Comparison of ENCODE assay signal across 8 mouse cellular contexts in genomic region chr1:151754028-151754489, GRCm38 (mm10). TPM values are rescaled to one million over a fixed set of nuclear protein-coding genes. Genes with fewer than 3 reads are reported as not detected.
DNase-seq lines count a peak whose midpoint lies in the region; ATAC-seq lines count a peak whose summit lies in the region.

No protein-coding gene starts in this region.

- WGBS in forebrain, embryonic 10.5 days, result 82% methylated on average over 10 of the region's 10 CpGs

- H3K9me3 ChIP-seq in forebrain, embryonic 10.5 days, result no peaks in the 10 kb centered on the region

- ATAC-seq in megakaryocyte-erythroid progenitor cell, adult 5-6 weeks (replicated peaks; ENCODE audit: low FRiP score, low TSS enrichment, poor library complexity, severe bottlenecking), result peak; percentile 24; the same call in 1 of the 2 replicates

- peak overlapping the region; percentile 81 for H3K4me3 ChIP-seq in forebrain, embryonic 10.5 days

- H3K27me3 ChIP-seq in forebrain, embryonic 10.5 days (ENCODE audit: poor library complexity, severe bottlenecking), result no peaks in the 10 kb centered on the region

- H3K36me3 ChIP-seq in forebrain, embryonic 10.5 days (replicated peaks), result no peaks in the 10 kb centered on the region

- peaks cover 27% of the 10 kb centered on the region for H3K4me1 ChIP-seq in forebrain, embryonic 10.5 days

- peak; percentile 22 for DNase-seq in cerebellum, adult 8-10 months
- no peak for DNase-seq in cerebellum, adult 11 months
- peak; percentile 42 for DNase-seq in CD4-positive helper T cell, adult 2 months (ENCODE audit: low read depth, low spot score)
- no peak for DNase-seq in forebrain, embryonic 10.5 days (ENCODE audit: extremely low spot score, low spot score)
- peak; percentile 22 to 27 for DNase-seq in kidney, adult 8-10 months
- peak; percentile 39 for DNase-seq in thymus, postnatal 4 days
- DNase-seq in left cerebral cortex, adult 8-10 months (ENCODE audit: low spot score in 2 of 2), result no peak

- H3K27ac ChIP-seq in forebrain, embryonic 10.5 days, result peak overlapping the region; percentile 89; the same call in 1 of the 2 replicates

RNA-seq across cellular contexts. Expression of gene Edem3, which starts 1.1 kb away (rescaled TPM):
- 14.4 and 14.8 TPM in 2 replicates for polyA plus RNA-seq in forebrain, embryonic 10.5 days (2016; fragmentation: Nextera tagmentation; extraction: Ambion mirVana)
- total RNA-seq in megakaryocyte-erythroid progenitor cell, adult 5-6 weeks (2014; fragmentation: Nextera tagmentation), result 13.8 and 21.7 TPM in 2 replicates
- 35.2 and 38.2 TPM in 2 replicates for total RNA-seq in megakaryocyte-erythroid progenitor cell, adult 5-6 weeks (2017)
- total RNA-seq in left cerebral cortex, adult 8-10 months (2022), result 10 to 100 TPM; 34.2 to 35.5 (median 35.0) TPM

Comparison
In these comparisons a context has a peak if more than half of its experiments do, and no peak if none do; other contexts are left out.
1. DNase-seq: peak in cerebellum, adult 8-10 months (single experiment), CD4-positive helper T cell, adult 2 months (single experiment), kidney, adult 8-10 months (2 of 2) and thymus, postnatal 4 days (single experiment); none in cerebellum, adult 11 months (single experiment), forebrain, embryonic 10.5 days (single experiment) and left cerebral cortex, adult 8-10 months (0 of 2).